Mouse (Mus musculus) E14TG2a.4 (cell line): Measurements from ENCODE around the gene Mars2.

Experiments used
- CTCF ChIP-seq: conservative IDR thresholded peaks from 2 replicates; pipeline ENCODE4 v1.5.1; 2014; ENCODE audit warnings: low read length
- POU5F1 ChIP-seq: IDR thresholded peaks from 2 replicates; pipeline ENCODE4 v1.6.1; 2014; ENCODE audit warnings: low read length, borderline replicate concordance

- TF ChIP-seq CTCF (no peak), POU5F1 (no peak)
Measured at GRCm38 (mm10) chr1:55208500-55209140, 28.4 kb upstream of the Mars2 start.
